Mouse (Mus musculus) stomach, embryonic 15.5 days (tissue): Measurements from ENCODE around the gene Ssh2. TPM values are rescaled to one million over a fixed set of nuclear protein-coding genes. Genes with fewer than 3 reads are reported as not detected.
A peak's percentile ranks its signal among the peaks of the same experiment; 100 is the strongest.

Experiments
- ATAC-seq: fragments of 200-750 bp; cut with Nextera tagmentation; 2 replicates; pipeline ENCODE4 v1.8.0; 2017; ENCODE audit warnings: low read depth, moderate number of reproducible peaks, moderate TSS enrichment; ENCODE audit not compliant: insufficient read depth, low FRiP score
- H3K27ac ChIP-seq: fragments of 300-500 bp; sonication (generic); 2 replicates; pipeline ENCODE4 v1.5.1; 2015; ENCODE audit warnings: mild to moderate bottlenecking, inconsistent platforms
- H3K27me3 ChIP-seq: fragments of 300-500 bp; sonication (generic); replicated peaks from 2 replicates; pipeline ENCODE4 v1.6.1; 2015; ENCODE audit warnings: inconsistent platforms
- H3K36me3 ChIP-seq: fragments of 300-500 bp; sonication (generic); 2 replicates; pipeline ENCODE4 v1.6.1; 2015; ENCODE audit warnings: inconsistent platforms
- H3K4me1 ChIP-seq: fragments of 300-500 bp; sonication (generic); 2 replicates; pipeline ENCODE4 v1.6.1; 2015; ENCODE audit warnings: inconsistent platforms
- H3K4me2 ChIP-seq: fragments of 300-500 bp; sonication (generic); 2 replicates; pipeline ENCODE4 v1.6.1; 2015; ENCODE audit warnings: mild to moderate bottlenecking, inconsistent platforms
- H3K4me3 ChIP-seq: fragments of 300-500 bp; sonication (generic); replicated peaks from 2 replicates; pipeline ENCODE4 v1.5.1; 2015; ENCODE audit warnings: inconsistent platforms
- H3K9ac ChIP-seq: fragments of 300-500 bp; sonication (generic); 2 replicates; pipeline ENCODE4 v1.6.1; 2015; ENCODE audit warnings: inconsistent platforms
- H3K9me3 ChIP-seq: fragments of 300-500 bp; sonication (generic); 2 replicates; pipeline ENCODE4 v1.6.1; 2016; ENCODE audit warnings: inconsistent platforms
- WGBS: fragments of 180-500 bp; shearing (Covaris S2); methylation state at CpG from one replicate; pipeline ENCODE4 v1.1.7; 2015; 5-methylcytosine and 5-hydroxymethylcytosine counted together
- polyA plus RNA-seq: library from polyadenylated mRNA; unstranded; fragments of >200 nt; fragmentation: Nextera tagmentation; extraction: Ambion mirVana; gene quantifications from 2 replicates; pipeline ENCODE4 v1.2.1, GENCODE M21; 2015

The Ssh2 gene
- polyA plus RNA-seq, 1 experiment from 2014 or later, result 6.9 TPM

DNA sequence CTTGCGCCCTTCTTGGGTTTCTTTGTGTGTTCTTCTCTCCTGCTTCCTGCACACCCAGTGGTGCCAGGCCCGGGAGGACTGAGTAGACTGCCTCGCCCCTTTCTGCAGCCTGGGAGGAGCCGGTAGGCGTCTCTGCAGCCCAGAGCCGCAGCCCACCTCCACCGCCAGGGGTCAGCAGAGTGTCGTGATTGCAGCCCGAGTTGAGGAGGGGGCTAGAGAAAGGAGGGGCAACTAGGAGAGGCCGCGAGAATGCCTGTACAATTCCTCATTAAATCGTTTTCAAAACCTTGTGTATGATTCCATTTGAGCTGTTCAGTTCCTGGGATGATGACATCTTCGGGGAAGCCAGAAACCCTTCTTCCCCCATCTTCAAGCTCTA, 275.0 kb downstream of the Ssh2 start:
- Histone ChIP-seq H3K27me3 (no peaks in the 10 kb centered on the region), H3K4me2 (peak overlapping the region; percentile 96), H3K9me3 (no peaks in the 10 kb centered on the region), H3K27ac (peak overlapping the region; percentile 94), H3K36me3 (no peaks in the 10 kb centered on the region), H3K4me3 (peak overlapping the region; percentile 91), H3K4me1 (peaks cover 59% of the 10 kb centered on the region), H3K9ac (no peak overlapping the region)
- WGBS, result under 1% methylated on average over 13 of the region's 13 CpGs
- ATAC-seq, result peak; percentile 67

DNA sequence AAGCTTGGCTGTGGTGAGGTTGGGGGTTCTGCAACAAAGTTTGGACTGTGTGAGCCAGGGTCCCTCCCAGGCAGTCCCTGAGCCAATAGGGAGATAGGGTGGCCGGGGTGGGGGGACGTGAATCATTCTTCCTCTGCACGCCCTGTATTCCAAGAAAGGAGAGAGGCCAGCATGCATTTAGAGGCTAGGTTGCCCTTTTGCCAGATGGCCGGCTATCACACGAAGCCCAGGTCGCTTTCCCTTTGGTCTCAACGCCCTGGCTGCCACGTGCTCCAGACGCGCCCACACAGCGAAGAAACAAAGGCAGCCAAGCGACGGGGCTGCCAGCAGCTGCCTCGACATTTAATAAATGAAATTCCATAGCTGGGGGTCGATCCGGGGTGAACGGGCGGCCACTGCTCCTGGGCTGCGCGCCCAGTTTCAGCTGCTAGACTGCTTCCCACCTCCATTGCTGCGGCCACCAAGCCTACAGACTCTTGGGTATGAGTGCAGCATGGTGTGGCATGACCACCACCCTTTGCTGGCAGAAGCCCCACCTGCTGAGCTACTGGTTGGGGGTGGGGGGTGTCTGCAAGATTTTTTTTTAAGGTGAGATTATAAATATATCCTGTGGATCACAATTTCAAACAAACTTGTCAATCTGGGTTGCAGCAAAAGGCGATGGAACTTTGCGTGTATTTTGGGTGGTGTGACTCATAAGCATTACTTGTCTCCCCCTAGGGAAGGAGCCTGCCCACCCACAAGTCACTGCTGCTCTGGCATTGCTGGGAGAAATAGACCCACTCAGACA, 275.6 kb downstream of the Ssh2 start:
- peak; percentile 53 for ATAC-seq
- Histone ChIP-seq H3K9ac (no peak overlapping the region), H3K36me3 (no peaks in the 10 kb centered on the region), H3K27ac (peak overlapping the region; percentile 94), H3K4me3 (peak overlapping the region; percentile 91), H3K4me1 (peaks cover 60% of the 10 kb centered on the region), H3K4me2 (peak overlapping the region; percentile 96), H3K27me3 (no peaks in the 10 kb centered on the region), H3K9me3 (no peaks in the 10 kb centered on the region)
- WGBS, result under 1% methylated on average over 23 of the region's 23 CpGs

DNA sequence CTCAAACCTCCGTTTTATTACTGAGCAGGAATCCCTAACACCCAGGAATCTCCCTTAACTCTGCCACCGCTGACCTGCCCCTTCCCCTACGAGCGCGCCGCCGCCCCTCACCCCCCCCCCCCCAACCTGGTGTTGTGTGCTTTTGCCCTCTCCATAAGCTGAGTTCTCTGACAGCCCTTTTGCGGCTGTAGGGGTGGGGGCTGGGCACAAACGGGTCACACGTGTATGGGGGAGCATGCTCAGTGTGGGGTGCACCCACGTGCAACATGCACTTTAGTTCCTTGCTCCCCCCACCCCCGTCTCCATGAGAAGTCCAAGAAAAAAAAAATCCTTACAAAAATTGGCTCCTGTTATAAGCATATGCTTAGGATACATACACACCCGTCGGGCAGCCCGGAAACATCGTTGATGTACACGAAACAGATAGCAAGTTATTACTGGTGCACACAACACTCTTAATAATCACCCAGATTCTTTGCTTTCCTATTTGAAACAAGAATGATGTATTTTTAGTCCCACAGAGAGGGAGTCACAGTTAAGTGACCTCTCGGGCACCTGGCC, 276.3 kb downstream of the Ssh2 start:
- peak overlapping the region; percentile 96 for H3K4me2 ChIP-seq
- peak overlapping the region; percentile 55; the same call in 1 of the 2 replicates for H3K9ac ChIP-seq
- no peak for ATAC-seq
- H3K27ac ChIP-seq, result peak overlapping the region; percentile 94
- H3K4me1 ChIP-seq, result peaks cover 61% of the 10 kb centered on the region
- no peaks in the 10 kb centered on the region for H3K27me3 ChIP-seq
- WGBS, result under 1% methylated on average over 18 of the region's 18 CpGs
- no peaks in the 10 kb centered on the region for H3K9me3 ChIP-seq
- peak overlapping the region; percentile 91 for H3K4me3 ChIP-seq
- no peaks in the 10 kb centered on the region for H3K36me3 ChIP-seq

DNA sequence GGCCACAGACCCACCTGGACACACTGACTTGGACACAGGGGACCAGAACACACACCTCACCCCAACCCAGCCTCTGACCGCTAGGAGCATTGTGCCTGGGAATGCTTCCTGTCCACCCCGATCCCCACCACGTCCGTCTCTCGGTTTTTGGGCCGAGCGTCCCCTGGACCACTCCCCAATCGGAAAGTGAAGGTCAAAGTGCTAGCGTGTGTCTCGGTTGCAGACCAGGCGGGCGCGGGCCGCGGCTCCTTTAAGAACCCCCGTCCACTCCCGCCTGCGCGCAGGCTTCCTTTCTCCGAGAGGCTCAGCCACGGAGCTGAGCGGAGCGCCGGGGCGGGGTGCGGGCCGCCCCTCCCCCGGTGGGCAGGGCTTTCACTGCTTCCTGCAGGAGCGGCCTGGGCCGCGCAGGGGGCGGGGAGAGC, 276.8 kb downstream of the Ssh2 start:
- Histone ChIP-seq H3K4me1 (peaks cover 62% of the 10 kb centered on the region), H3K4me3 (peak overlapping the region; percentile 91), H3K9ac (peak overlapping the region; percentile 55; the same call in 1 of the 2 replicates), H3K9me3 (no peaks in the 10 kb centered on the region), H3K27me3 (no peaks in the 10 kb centered on the region), H3K27ac (peak overlapping the region; percentile 94), H3K36me3 (no peaks in the 10 kb centered on the region), H3K4me2 (peak overlapping the region; percentile 96)
- 1% methylated on average over 31 of the region's 32 CpGs for WGBS
- ATAC-seq, result peak; percentile 81

DNA sequence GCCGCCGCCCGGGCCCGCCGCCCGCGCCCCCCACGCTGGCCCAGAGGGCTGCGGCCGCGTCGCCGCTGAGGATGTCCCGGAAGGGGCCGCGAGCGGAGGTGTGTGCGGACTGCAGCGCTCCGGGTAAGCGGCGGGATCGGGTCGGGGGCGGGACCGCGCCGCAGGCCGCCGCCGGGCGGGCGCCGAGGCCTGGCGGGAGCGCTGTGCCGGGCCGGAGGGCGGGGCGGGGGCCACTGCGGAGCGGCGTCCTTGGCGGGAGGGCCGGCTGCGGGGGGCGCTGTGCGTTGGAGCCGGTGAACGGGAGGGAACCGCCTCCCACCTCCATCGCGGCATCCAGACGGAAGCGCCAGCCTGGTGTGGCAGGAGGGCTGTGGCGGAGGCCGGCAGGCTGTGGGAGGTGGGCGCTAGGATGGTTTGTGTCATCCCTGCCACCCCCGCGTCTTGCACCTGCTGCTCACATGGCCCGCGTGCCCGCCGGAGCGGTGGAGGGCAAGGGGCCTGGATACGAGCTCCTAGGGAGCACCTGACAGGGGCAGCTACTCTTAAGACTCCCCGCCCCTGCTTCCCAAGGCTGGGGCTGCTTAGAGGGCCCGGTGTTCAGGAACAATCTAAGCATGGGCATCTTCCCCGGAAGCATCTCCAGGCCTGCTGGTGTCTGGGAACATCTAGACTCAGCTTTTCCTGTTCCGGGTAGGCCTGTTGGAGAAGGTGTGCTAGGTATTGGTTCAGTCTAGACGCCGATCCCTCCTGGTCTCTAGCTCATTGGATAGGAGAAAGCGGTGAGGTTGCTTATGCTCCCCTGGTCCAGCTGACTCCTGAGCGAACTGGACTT, 277.6 kb downstream of the Ssh2 start, which contains the start of gene Git1:
Git1 (plus strand) TSS at position 51 of the 832 bp plus-strand sequence.
- Histone ChIP-seq H3K27me3 (no peaks in the 10 kb centered on the region), H3K9me3 (no peaks in the 10 kb centered on the region), H3K4me2 (peak within 1 kb of the TSS; percentile 96), H3K4me1 (peaks cover 61% of the 10 kb centered on the region), H3K9ac (peak within 1 kb of the TSS; percentile 83), H3K27ac (peak within 1 kb of the TSS; percentile 94), H3K36me3 (no peaks in the 10 kb centered on the region), H3K4me3 (peak within 1 kb of the TSS; percentile 91)
- under 1% methylated on average over 47 of the region's 74 CpGs for WGBS
- no peak for ATAC-seq

DNA sequence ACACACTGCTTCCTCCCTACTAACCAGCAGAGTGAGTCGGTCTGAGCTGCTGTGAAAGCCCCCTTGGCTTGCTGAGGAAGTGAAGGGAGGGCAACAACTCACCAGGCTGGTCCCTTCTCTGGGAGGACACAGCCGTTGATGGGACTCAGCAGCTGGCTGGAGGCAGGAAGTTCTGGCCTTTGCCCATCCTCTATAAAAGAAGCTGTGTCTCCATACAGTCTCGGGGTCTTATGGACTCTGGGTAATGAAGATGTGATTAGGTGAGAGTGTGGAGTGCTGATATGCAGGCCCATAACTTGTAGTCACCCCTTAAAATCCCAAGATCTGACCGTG, 278.2 kb downstream of the Ssh2 start:
- peaks cover 58% of the 10 kb centered on the region for H3K4me1 ChIP-seq
- H3K4me3 ChIP-seq, result peak overlapping the region; percentile 91
- 27% methylated on average over 4 of the region's 4 CpGs for WGBS
- no peak for ATAC-seq
- peak overlapping the region; percentile 83 for H3K9ac ChIP-seq
- H3K36me3 ChIP-seq, result no peaks in the 10 kb centered on the region
- H3K27ac ChIP-seq, result peak overlapping the region; percentile 88
- H3K27me3 ChIP-seq, result no peaks in the 10 kb centered on the region
- H3K9me3 ChIP-seq, result no peaks in the 10 kb centered on the region
- peak overlapping the region; percentile 88 for H3K4me2 ChIP-seq

DNA sequence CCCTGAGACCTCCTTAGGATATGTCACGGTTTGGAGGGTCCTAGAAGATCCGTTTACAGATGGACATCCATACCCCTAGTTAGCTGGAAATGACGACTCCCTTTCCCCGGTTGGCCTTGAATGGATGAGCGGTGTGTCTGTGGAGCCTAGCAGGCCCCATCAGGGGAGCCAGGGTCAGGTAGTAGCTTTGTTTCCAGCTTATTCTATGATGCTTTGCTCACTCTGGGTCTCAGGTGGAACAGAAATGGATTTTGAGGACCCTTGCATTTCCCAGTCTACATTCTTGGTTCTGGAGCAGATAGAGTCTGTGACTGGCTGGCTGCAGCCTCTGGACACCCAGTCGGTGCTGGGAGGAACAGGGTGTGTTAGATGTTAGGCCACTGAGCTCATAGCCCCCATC, 278.7 kb downstream of the Ssh2 start:
- 65% methylated on average over 6 of the region's 6 CpGs for WGBS
- Histone ChIP-seq H3K9ac (peak overlapping the region; percentile 83; the same call in 1 of the 2 replicates), H3K36me3 (0 out of 2 replicates have a peak, but pooled peaks cover under 1% of the 10 kb centered on the region), H3K4me1 (peaks cover 59% of the 10 kb centered on the region), H3K4me2 (peak overlapping the region; percentile 88), H3K4me3 (peak overlapping the region; percentile 91), H3K9me3 (no peaks in the 10 kb centered on the region), H3K27me3 (no peaks in the 10 kb centered on the region), H3K27ac (0 out of 2 replicates have a peak overlapping the region, but pooled peaks have one; percentile 88)
- no peak for ATAC-seq

DNA sequence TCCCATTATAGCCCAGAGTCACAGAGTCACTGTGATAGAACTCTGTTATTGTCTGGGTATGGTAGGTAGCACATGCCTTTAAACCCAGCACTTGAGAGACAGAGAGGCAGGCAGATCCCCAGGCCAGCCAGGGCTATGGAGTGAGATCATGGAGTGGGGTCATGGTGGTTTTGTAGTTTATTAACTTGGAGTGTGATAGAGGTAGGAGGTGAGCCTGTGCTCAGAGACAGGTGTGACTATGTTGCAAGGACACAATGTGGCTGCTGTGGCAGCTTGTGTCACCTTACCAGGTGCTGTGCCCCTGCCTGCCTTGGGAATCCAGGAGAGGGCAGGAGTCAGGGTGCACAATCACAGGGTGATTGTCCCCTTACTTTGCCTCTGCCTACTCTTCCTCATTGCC, 279.4 kb downstream of the Ssh2 start:
- no peak for ATAC-seq
- Histone ChIP-seq H3K4me1 (peaks cover 64% of the 10 kb centered on the region), H3K27ac (peak overlapping the region; percentile 41; the same call in 1 of the 2 replicates), H3K27me3 (no peaks in the 10 kb centered on the region), H3K9ac (no peak overlapping the region), H3K4me3 (0 out of 2 replicates have a peak overlapping the region, but pooled peaks have one; percentile 1), H3K36me3 (peaks cover 6% of the 10 kb centered on the region; the same call in 1 of the 2 replicates), H3K9me3 (no peaks in the 10 kb centered on the region), H3K4me2 (peak overlapping the region; percentile 88; the same call in 1 of the 2 replicates)

DNA sequence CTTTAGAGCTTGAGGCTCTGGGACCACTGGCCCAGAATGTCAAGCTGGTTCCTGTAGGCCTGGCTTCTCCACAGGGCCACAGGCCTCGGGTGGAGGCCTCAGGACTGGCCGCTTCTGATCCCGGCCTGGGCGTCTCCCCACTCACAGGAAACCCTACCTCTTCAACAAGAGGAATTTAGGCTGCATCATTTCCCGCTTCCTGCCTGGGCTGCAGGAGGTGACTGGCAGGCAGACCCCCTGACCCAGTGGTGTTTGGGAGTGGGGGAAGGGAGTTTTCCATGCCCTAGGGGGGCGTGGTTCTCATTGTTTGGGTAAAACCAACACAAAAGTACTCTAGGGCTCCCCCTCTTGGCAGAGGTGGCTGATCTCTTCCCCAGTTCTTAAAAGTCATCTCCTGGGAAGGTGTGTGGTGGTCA, 281.3 kb downstream of the Ssh2 start:
- no peaks in the 10 kb centered on the region for H3K9me3 ChIP-seq
- peaks cover 8% of the 10 kb centered on the region for H3K36me3 ChIP-seq
- no peak for ATAC-seq
- WGBS, result 34% methylated on average over 6 of the region's 6 CpGs
- no peak overlapping the region for H3K4me3 ChIP-seq
- no peak overlapping the region for H3K4me2 ChIP-seq
- no peak overlapping the region for H3K9ac ChIP-seq
- H3K27ac ChIP-seq, result peak overlapping the region; percentile 26
- peaks cover 49% of the 10 kb centered on the region for H3K4me1 ChIP-seq
- no peaks in the 10 kb centered on the region for H3K27me3 ChIP-seq

DNA sequence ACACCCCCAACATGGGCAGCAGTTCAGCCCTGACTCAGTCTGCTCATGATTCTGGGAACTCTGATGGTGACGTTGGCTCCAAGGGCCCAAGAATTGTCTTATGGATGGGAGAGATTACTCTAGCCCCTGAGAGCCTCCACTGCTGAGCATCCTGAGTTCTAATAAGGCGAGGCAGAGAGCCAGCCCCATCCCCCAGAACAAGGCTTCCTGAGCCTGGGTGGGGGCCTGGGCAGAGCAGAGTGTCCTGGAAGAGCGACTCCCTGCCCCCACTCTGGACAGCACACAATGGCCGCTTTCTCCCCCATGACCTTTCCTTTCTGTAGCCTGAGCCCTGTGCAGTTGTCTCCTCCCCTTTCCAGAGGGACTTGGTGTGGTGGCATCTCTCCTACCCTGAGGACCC, 281.8 kb downstream of the Ssh2 start:
- Histone ChIP-seq H3K4me2 (no peak overlapping the region), H3K4me3 (no peak overlapping the region), H3K27me3 (no peaks in the 10 kb centered on the region), H3K27ac (peak overlapping the region; percentile 7; the same call in 1 of the 2 replicates), H3K36me3 (peaks cover 13% of the 10 kb centered on the region), H3K9me3 (no peaks in the 10 kb centered on the region), H3K9ac (no peak overlapping the region), H3K4me1 (peaks cover 46% of the 10 kb centered on the region)
- WGBS, result 63% methylated on average over 4 of the region's 4 CpGs
- no peak for ATAC-seq

DNA sequence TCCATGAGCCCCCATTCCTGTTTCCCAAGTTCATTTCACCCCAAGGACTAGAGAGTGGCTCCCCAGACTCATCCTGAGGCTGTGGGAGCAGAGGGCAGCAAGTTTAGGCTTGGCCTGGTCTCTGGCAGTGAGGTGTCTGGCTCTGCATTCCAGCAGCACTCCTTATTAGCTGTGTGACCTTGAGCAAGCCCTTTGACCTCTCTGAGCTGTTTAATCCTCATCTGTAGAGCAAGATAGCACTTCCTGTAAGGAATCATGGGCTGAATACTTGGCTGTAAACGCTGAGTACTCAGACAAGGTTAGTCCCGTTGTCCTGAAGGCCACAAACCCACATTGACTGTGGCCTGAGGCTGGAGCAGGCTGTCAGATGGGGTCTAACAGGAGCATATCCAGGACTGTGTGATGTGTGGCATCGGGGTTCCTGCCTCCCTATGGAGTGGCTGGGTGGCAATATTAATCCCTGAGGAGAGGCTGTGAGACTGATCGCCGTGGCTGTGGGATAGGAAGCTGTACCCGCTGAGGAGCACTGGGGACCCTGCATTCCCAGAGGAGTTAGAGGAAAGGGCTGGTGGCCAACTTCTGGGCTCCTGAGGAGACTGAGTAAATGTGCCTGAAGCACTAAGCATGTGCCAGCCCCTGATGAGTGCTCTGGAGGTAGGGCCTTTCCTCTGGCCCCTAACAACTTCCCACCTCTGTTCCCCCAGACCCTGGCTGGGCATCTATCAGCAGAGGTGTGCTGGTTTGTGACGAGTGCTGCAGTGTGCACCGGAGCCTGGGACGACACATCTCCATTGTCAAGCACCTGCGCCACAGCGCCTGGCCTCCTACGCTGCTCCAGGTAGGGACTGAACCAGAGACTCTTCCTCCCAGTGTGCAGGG, 282.4 kb downstream of the Ssh2 start:
- H3K9ac ChIP-seq, result no peak overlapping the region
- no peak for ATAC-seq
- no peaks in the 10 kb centered on the region for H3K9me3 ChIP-seq
- H3K4me1 ChIP-seq, result peaks cover 52% of the 10 kb centered on the region
- no peak overlapping the region for H3K4me3 ChIP-seq
- peaks cover 20% of the 10 kb centered on the region for H3K36me3 ChIP-seq
- H3K27me3 ChIP-seq, result no peaks in the 10 kb centered on the region
- WGBS, result 78% methylated on average over 12 of the region's 12 CpGs
- H3K4me2 ChIP-seq, result no peak overlapping the region
- no peak overlapping the region for H3K27ac ChIP-seq
